Mouse (Mus musculus): ENCODE measurements at regions not wholly inside any gene's neighbourhood (a gene's known extent, or its start where the extent isn't known, plus 50 kb on each side); places are given as distances from the start of the nearest gene placed in this dataset.
A peak's percentile ranks its signal among the peaks of the same experiment; 100 is the strongest.

GRCm38 (mm10) chr16:5353881-5354280 is 98.1 kb upstream of the Eef2kmt start:
- TF ChIP-seq CTCF (IDR thresholded peaks at IDR 0.05): no peak
- no peaks in the 10 kb centered on the region for H3K27me3 ChIP-seq
- DNase-seq (ENCODE audit: low read depth, low spot score) (no peak), ATAC-seq (no peak)
- CTCF ChIA-PET: no interaction called here
- POLR2A ChIA-PET: no interaction called here
- in situ Hi-C loops (cut with MboI; ENCODE audit: low pct_unique_long_range_greater_than_20kb): no loop called here

DNA sequence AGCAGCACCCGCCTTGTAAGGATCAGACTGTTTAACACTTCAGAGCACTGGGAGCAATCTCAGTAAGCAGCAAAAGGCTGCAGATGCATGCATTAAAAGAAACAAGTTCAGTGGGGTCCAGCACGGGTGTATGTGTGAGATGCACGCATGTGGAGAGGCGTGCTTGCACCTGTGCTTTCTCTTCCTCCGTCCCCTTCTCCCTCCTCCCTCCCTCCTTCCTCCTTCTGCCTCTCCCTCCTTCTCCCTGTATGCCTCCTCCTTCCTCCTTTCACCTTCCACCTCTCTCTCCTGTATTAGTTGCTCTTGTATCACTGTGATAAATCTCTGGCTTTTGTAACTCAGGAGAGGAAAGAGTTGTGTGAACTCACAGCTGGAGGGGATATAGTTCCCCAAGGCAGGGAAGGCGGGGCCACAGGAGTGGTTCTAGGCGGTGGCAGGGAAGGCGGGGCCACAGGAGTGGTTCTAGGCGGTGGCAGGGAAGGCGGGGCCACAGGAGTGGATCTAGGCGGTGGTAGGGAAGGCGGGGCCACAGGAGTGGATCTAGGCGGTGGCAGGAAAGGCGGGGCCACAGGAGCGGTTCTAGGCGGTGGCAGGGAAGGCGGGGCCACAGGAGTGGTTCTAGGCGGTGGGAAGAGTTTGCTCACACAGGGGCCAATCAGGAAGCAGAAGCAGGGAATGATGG is 96.2 kb upstream of the Eef2kmt start:
- TF ChIP-seq CTCF (IDR thresholded peaks at IDR 0.05): no peak
- in situ Hi-C loops (cut with MboI; ENCODE audit: low pct_unique_long_range_greater_than_20kb): no loop called here
- no peak for ATAC-seq

GRCm38 (mm10) chr16:5347151-5347550 is 91.4 kb upstream of the Eef2kmt start:
- ChIA-PET POLR2A (no interaction called here), CTCF (no interaction called here)
- in situ Hi-C loops (cut with MboI; ENCODE audit: low pct_unique_long_range_greater_than_20kb): no loop called here
- no peak for TF ChIP-seq CTCF (IDR thresholded peaks at IDR 0.05)
- no peak for DNase-seq (ENCODE audit: low read depth, low spot score)
- no peak for ATAC-seq
- H3K27me3 ChIP-seq: no peaks in the 10 kb centered on the region

More for the DNA sequence above, 96.2 kb upstream of the Eef2kmt start:
- ChIA-PET POLR2A (no interaction called here), CTCF (no interaction called here)
- no peaks in the 10 kb centered on the region for H3K27me3 ChIP-seq
- no peak for DNase-seq (ENCODE audit: low read depth, low spot score)

DNA sequence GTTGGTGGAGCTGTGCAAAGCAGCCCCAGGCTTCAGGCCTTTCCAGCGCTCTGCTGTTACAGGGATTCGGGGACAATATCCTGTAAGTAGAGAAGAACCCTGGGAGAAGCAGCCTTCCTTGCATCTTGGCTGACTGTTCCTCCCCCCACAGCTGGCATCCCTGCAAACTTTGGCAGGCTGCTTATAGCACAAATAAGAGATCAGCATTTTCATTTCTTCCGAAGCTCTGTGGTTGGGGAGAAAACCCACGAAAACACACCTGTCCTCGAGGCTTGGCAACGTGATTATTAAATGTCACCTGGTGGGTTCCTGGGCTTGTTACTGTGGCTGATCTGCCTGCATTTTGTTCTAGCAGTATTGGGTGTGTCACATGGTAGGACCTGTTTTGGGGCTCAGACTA is 86.5 kb upstream of the Eef2kmt start:
- DNase-seq (ENCODE audit: low read depth, low spot score) (no peak), ATAC-seq (no peak)
- CTCF ChIA-PET: interaction anchor here (0.8 kb wide), 1 partner anchor 9 kb away, joined by 3 read pairs; no protein-coding TSS in a partner anchor
- no peak for TF ChIP-seq CTCF (IDR thresholded peaks at IDR 0.05)
- POLR2A ChIA-PET: no interaction called here
- H3K27me3 ChIP-seq: peaks cover 6% of the 10 kb centered on the region
- in situ Hi-C loops (cut with MboI; ENCODE audit: low pct_unique_long_range_greater_than_20kb): no loop called here

- DNase-seq (ENCODE audit: low read depth, low spot score) (no peak), ATAC-seq (no peak)
- POLR2A ChIA-PET: no interaction called here
- CTCF ChIA-PET: interaction anchor here (2.0 kb wide), 1 partner anchor 10 kb away, joined by 10 read pairs; no protein-coding TSS in a partner anchor
- no peak for TF ChIP-seq CTCF (IDR thresholded peaks at IDR 0.05)
- in situ Hi-C loops (cut with MboI; ENCODE audit: low pct_unique_long_range_greater_than_20kb): no loop called here
- H3K27me3 ChIP-seq: peaks cover 11% of the 10 kb centered on the region
Measured at GRCm38 (mm10) chr16:5316271-5316670, 60.5 kb upstream of the Eef2kmt start.

DNA sequence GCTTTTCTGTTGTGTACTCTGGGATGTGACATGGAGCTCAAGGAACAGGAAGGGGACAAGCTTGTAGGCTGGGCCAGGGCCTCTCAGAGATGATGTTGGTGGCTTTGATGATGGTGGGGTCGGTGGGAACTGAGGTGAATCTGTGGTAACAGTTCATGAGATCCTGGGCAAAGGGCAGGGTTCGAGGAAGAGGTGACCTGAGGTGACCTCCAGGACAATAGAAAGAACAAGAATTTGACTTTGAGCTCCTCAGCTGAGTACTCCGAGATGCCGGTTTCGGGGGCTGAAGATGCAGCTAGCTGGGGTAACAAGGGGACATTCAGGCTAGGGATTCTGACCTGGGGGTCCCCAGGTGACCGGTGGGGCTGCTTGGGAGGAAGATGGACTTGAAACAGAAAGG is 57.5 kb upstream of the Eef2kmt start:
- POLR2A ChIA-PET: no interaction called here
- in situ Hi-C loops (cut with MboI; ENCODE audit: low pct_unique_long_range_greater_than_20kb): no loop called here
- H3K27me3 ChIP-seq: peaks cover 17% of the 10 kb centered on the region
- CTCF ChIA-PET: no interaction called here
- DNase-seq (ENCODE audit: low read depth, low spot score) (no peak), ATAC-seq (no peak)
- TF ChIP-seq CTCF (IDR thresholded peaks at IDR 0.05): no peak

- in situ Hi-C loops (cut with MboI; ENCODE audit: low pct_unique_long_range_greater_than_20kb): no loop called here
- POLR2A ChIA-PET: no interaction called here
- TF ChIP-seq CTCF (IDR thresholded peaks at IDR 0.05): no peak
- DNase-seq (ENCODE audit: low read depth, low spot score) (no peak), ATAC-seq (no peak)
- CTCF ChIA-PET: no interaction called here
- peaks cover 31% of the 10 kb centered on the region for H3K27me3 ChIP-seq
Measured at GRCm38 (mm10) chr16:5311456-5311855, 55.7 kb upstream of the Eef2kmt start.

DNA sequence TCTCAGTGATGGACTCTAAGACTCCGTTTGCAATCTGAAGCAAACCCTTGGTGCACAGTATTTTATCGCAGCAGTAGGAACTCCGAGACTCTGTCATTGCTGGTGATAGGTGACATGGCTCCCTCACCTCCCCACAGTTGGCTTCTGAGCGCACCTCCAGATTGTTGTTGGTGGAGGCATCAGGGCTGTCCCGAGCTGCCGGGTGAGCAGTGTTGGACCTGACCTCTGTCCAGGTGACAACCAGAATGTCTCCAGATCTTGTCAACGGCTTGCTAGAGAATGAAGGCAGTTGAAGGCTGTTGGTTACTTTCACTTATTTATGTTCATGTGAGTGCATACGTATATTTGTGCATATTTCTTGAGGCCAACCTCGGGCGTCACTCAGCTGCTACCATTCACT is 55.0 kb upstream of the Eef2kmt start:
- in situ Hi-C loops (cut with MboI; ENCODE audit: low pct_unique_long_range_greater_than_20kb): no loop called here
- POLR2A ChIA-PET: no interaction called here
- ATAC-seq: no peak

DNA sequence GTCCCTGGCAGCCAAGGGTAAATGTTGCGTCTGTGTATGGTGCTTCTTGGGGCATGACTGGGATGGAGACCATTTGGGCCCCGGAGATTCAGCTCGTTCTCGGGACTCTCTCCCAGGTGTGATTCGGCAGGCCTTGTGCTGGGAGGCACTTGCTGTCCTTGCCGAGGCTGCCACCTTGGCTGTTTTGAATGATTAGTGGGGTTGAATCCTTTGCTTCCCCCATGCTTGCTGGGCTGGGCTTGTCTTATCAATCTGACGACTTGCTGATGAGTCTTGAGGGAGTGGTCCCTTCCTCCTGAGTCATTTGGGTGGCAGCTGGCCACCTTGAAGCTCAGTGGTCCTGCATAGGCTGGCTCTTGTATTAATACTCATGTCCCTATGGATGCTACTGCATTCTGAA is 52.0 kb upstream of the Eef2kmt start:
- ChIA-PET CTCF (interaction anchor here (1.2 to 2.3 kb wide), 3 partner anchors 8 to 1172 kb away, joined by 4 to 10 read pairs (median 4); no protein-coding TSS in a partner anchor), POLR2A (no interaction called here)

More for the DNA sequence above, 55.0 kb upstream of the Eef2kmt start:
- H3K27me3 ChIP-seq: peaks cover 27% of the 10 kb centered on the region
- no peak for TF ChIP-seq CTCF (IDR thresholded peaks at IDR 0.05)
- CTCF ChIA-PET: no interaction called here
- DNase-seq (ENCODE audit: low read depth, low spot score): no peak

DNA sequence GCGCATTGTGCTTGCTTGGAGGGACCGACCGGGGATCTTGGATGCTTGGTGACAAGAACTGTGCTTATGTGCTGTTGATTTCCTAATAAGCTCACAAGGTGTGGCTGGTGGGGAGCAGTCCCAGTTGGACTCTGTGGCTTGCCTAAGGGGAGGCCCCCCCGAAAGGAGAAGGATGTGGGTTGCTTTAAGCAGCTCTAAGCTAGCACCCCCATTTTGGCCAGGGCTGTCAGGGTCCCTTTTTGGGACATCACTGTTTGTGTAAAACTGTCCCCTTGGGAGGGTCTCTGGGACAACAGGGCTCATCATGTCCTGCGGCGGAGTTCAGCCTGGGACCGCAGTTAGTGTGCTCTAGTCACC is 51.4 kb upstream of the Eef2kmt start:
- CTCF ChIA-PET: interaction anchor here (0.9 to 2.3 kb wide), 5 partner anchors 9 to 1173 kb away, joined by 3 to 10 read pairs (median 4); no protein-coding TSS in a partner anchor
- no peak for ATAC-seq
- DNase-seq (ENCODE audit: low read depth, low spot score): no peak
- in situ Hi-C loops (cut with MboI; ENCODE audit: low pct_unique_long_range_greater_than_20kb): no loop called here
- no peak for TF ChIP-seq CTCF (IDR thresholded peaks at IDR 0.05)
- POLR2A ChIA-PET: no interaction called here
- H3K27me3 ChIP-seq: peaks cover 26% of the 10 kb centered on the region

More for the DNA sequence above, 52.0 kb upstream of the Eef2kmt start:
- TF ChIP-seq CTCF (IDR thresholded peaks at IDR 0.05): no peak
- peaks cover 26% of the 10 kb centered on the region for H3K27me3 ChIP-seq
- DNase-seq (ENCODE audit: low read depth, low spot score) (no peak), ATAC-seq (no peak)
- in situ Hi-C loops (cut with MboI; ENCODE audit: low pct_unique_long_range_greater_than_20kb): no loop called here

DNA sequence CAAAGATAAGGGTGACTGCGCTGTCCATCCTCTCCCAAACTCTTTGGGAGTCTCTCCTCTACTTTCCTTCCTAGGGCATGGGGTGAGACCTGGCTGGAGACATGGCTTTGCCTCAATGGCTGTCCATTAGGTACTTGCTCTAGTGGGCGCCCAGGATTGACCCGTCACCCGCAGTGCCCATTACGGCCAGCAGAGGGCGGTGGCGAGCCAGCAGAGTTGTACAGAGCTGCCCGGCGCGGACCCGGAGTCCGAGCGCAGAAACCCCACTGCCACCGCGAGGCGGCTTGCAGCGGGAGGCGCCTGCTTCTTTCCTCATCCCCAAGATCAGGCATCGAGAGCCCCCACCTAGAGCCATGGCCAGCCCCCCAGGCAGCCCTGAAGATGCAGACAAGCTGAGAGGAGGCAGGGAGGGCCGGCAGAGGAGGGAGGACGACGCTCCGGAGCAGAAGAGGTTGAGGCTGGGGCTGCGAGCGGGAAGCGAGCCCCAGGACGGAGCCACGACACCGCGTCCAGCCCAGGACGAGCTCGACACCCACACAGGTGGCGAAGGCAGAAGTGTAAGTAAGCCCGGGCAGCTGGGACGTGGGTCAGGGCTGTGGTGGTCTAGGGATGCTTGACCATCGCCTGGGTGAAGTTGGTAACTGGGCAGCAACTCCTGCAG is 50.9 kb upstream of the Eef2kmt start:
- peaks cover 26% of the 10 kb centered on the region for H3K27me3 ChIP-seq
- ATAC-seq (peak; percentile 89), DNase-seq (ENCODE audit: low read depth, low spot score) (peak; percentile 12)
- ChIA-PET POLR2A (no interaction called here), CTCF (interaction anchor here (0.9 to 2.3 kb wide), 5 partner anchors 9 to 1173 kb away, joined by 3 to 10 read pairs (median 4); no protein-coding TSS in a partner anchor)
- in situ Hi-C loops (cut with MboI; ENCODE audit: low pct_unique_long_range_greater_than_20kb): no loop called here
- TF ChIP-seq CTCF (IDR thresholded peaks at IDR 0.05): peak; percentile 99

All from Patski (cell line).